In the genomic region with DNA sequence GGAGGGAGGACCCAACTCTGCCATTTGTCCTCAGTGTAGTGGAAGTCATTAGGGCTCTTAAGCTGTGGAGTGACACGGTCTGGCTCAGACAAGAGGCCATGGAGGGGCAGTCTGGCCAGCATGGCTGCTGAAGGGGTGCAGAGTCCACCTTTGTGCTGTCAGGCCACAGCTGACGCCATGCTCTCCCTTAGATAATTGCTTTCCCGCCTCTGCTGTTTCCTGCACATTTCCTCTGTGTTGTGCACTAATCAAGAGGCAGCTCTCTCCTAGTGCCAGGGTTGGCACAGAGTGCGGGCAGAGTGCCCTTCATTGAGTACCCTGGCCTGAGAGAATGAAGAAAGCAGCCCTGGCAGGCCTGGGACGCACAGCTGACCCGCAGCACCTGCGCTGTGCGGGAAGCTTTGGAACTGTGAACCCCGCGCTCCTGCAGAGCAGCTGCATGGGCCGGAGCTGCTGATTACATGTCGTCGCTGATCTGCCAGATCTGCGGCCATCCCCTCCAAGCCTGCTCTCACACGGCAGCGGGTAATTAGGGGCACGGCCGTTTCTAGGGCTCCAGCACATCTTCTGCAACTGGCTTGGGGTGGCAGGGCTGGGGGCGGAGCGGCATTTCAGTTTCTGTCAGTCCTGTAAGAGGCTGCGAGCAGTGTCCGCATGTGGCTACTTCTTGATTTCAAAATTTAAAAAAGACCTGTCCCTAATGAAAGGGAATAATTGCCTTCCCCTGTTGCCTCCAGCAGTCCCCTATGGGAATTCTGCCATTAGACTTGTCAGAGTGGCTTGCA, we compare ENCODE assay signal across 7 mouse cellular contexts. TPM values are rescaled to one million over a fixed set of nuclear protein-coding genes. Genes with fewer than 3 reads are reported as not detected.
DNase-seq lines count a peak whose midpoint lies in the region; ATAC-seq and TF ChIP-seq lines count a peak whose summit lies in the region.

No protein-coding gene starts in this region.

- 0 out of 2 replicates have a peak, but pooled peaks cover 3% of the 10 kb centered on the region for H3K36me3 ChIP-seq in forebrain, embryonic 14.5 days (ENCODE audit: control insufficient read depth, insufficient read depth, low read length)
- no peaks in the 10 kb centered on the region for H3K36me3 ChIP-seq in heart, postnatal 0 days (replicated peaks; ENCODE audit: control insufficient read depth, insufficient read depth, low read length)
- no peaks in the 10 kb centered on the region for H3K36me3 ChIP-seq in lung, embryonic 15.5 days
- H3K36me3 ChIP-seq in thymus, adult 2 months (ENCODE audit: control insufficient read depth, insufficient read depth, low read length): no peaks in the 10 kb centered on the region

- 13% methylated on average over 22 of the region's 22 CpGs for WGBS in cerebellum, adult 2 months
- 28% methylated on average over 22 of the region's 22 CpGs for WGBS in forebrain, embryonic 14.5 days
- 42% methylated on average over 22 of the region's 22 CpGs for WGBS in heart, postnatal 0 days
- 62% methylated on average over 22 of the region's 22 CpGs for WGBS in lung, embryonic 15.5 days
- WGBS in thymus, adult 2 months: 94% methylated on average over 22 of the region's 22 CpGs

- H3K27ac ChIP-seq in cerebellum, adult 2 months (ENCODE audit: insufficient read depth, low read length): no peak overlapping the region
- H3K27ac ChIP-seq in forebrain, embryonic 14.5 days (ENCODE audit: low read depth, low read length): peak overlapping the region; percentile 84
- peak overlapping the region; percentile 27; the same call in 1 of the 2 replicates for H3K27ac ChIP-seq in heart, postnatal 0 days (ENCODE audit: low read depth)
- peak overlapping the region; percentile 31 for H3K27ac ChIP-seq in lung, embryonic 15.5 days
- no peak overlapping the region for H3K27ac ChIP-seq in thymus, adult 2 months (ENCODE audit: control insufficient read depth, insufficient read depth, low read length)

- no peak overlapping the region for H3K4me3 ChIP-seq in cerebellum, adult 2 months (replicated peaks; ENCODE audit: insufficient read depth, low read depth, low read length)
- 0 out of 2 replicates have a peak overlapping the region, but pooled peaks have one; percentile 6 for H3K4me3 ChIP-seq in forebrain, embryonic 14.5 days (ENCODE audit: low read depth, low read length)
- H3K4me3 ChIP-seq in heart, postnatal 0 days (ENCODE audit: low read depth, low read length): no peak overlapping the region
- H3K4me3 ChIP-seq in lung, embryonic 15.5 days: no peak overlapping the region
- no peak overlapping the region for H3K4me3 ChIP-seq in thymus, adult 2 months (ENCODE audit: control insufficient read depth, insufficient read depth, low read length)

- H3K4me1 ChIP-seq in cerebellum, adult 2 months (ENCODE audit: control insufficient read depth, insufficient read depth, low read length): peaks cover 9% of the 10 kb centered on the region
- H3K4me1 ChIP-seq in forebrain, embryonic 14.5 days (ENCODE audit: control insufficient read depth, insufficient read depth, low read length): peaks cover 45% of the 10 kb centered on the region
- H3K4me1 ChIP-seq in heart, postnatal 0 days (ENCODE audit: control insufficient read depth, insufficient read depth): peaks cover 7% of the 10 kb centered on the region; the same call in 1 of the 2 replicates
- H3K4me1 ChIP-seq in lung, embryonic 15.5 days: peaks cover 17% of the 10 kb centered on the region
- H3K4me1 ChIP-seq in thymus, adult 2 months (replicated peaks; ENCODE audit: control insufficient read depth, insufficient read depth, low read length): peaks cover 3% of the 10 kb centered on the region

- TF ChIP-seq EP300 in heart, postnatal 0 days (IDR thresholded peaks at IDR 0.05; ENCODE audit: low read depth): no peak

- H3K4me2 ChIP-seq in forebrain, embryonic 14.5 days (ENCODE audit: low read length): peak overlapping the region; percentile 43
- H3K4me2 ChIP-seq in heart, postnatal 0 days (ENCODE audit: low read depth, low read length): peak overlapping the region; percentile 31
- no peak overlapping the region for H3K4me2 ChIP-seq in lung, embryonic 15.5 days

- peak overlapping the region; percentile 43; the same call in 1 of the 2 replicates for H3K9ac ChIP-seq in forebrain, embryonic 14.5 days (ENCODE audit: low read length)
- H3K9ac ChIP-seq in heart, postnatal 0 days (replicated peaks; ENCODE audit: low read depth, low read length): no peak overlapping the region
- H3K9ac ChIP-seq in lung, embryonic 15.5 days: no peak overlapping the region

- no peaks in the 10 kb centered on the region for H3K9me3 ChIP-seq in forebrain, embryonic 14.5 days (replicated peaks; ENCODE audit: control insufficient read depth, low read length)
- no peaks in the 10 kb centered on the region for H3K9me3 ChIP-seq in heart, postnatal 0 days (replicated peaks; ENCODE audit: control insufficient read depth, low read length)
- no peaks in the 10 kb centered on the region for H3K9me3 ChIP-seq in lung, embryonic 15.5 days

- peak; percentile 87 for ATAC-seq in forebrain, embryonic 14.5 days
- ATAC-seq in heart, postnatal 0 days (ENCODE audit: insufficient read depth, low read depth): peak; percentile 70
- ATAC-seq in lung, embryonic 15.5 days (ENCODE audit: borderline replicate concordance, extremely low read depth, low FRiP score, low TSS enrichment): no peak

- no peak for TF ChIP-seq CTCF in cerebellum, adult 2 months (IDR thresholded peaks at IDR 0.05; ENCODE audit: borderline replicate concordance, insufficient read depth, low read depth, low read length)
- no peak for TF ChIP-seq CTCF in heart, postnatal 0 days (IDR thresholded peaks at IDR 0.05; ENCODE audit: low read depth)
- TF ChIP-seq CTCF in thymus, adult 2 months (IDR thresholded peaks at IDR 0.05; ENCODE audit: borderline replicate concordance, control insufficient read depth, extremely low read depth, insufficient read depth, low read length, poor library complexity): no peak

- no peak for TF ChIP-seq POLR2A in cerebellum, adult 2 months (IDR thresholded peaks at IDR 0.05; ENCODE audit: borderline replicate concordance, insufficient read depth, low read length)
- TF ChIP-seq POLR2A in thymus, adult 2 months (IDR thresholded peaks at IDR 0.05; ENCODE audit: control insufficient read depth, extremely low read depth, insufficient read depth, low read length, poor library complexity): no peak

- DNase-seq in cerebellum, adult 2 months: peak; percentile 75 to 83
- peak; percentile 91 for DNase-seq in forebrain, embryonic 14.5 days (ENCODE audit: low spot score)
- peak; percentile 16 for DNase-seq in heart, postnatal 0 days (ENCODE audit: low spot score)
- DNase-seq in kidney, postnatal 14 days: peak; percentile 43
- DNase-seq in retina, postnatal 1 day: peak; percentile 82
- DNase-seq in thymus, adult 2 months: no peak

- H3K27me3 ChIP-seq in cerebellum, adult 2 months (ENCODE audit: control insufficient read depth, insufficient read depth, low read length): no peaks in the 10 kb centered on the region
- no peaks in the 10 kb centered on the region for H3K27me3 ChIP-seq in forebrain, embryonic 14.5 days (replicated peaks; ENCODE audit: control insufficient read depth, insufficient read depth, low read length)
- no peaks in the 10 kb centered on the region for H3K27me3 ChIP-seq in heart, postnatal 0 days (ENCODE audit: control insufficient read depth, insufficient read depth, low read length)
- H3K27me3 ChIP-seq in lung, embryonic 15.5 days: no peaks in the 10 kb centered on the region
- no peaks in the 10 kb centered on the region for H3K27me3 ChIP-seq in thymus, adult 2 months (ENCODE audit: control insufficient read depth, insufficient read depth, low read length)

RNA-seq across cellular contexts. Expression of a gene that starts 14.6 kb away (rescaled TPM):
- 30.0 and 31.6 TPM in 2 replicates for polyA plus RNA-seq in cerebellum, adult 2 months (2012; rRNA removed)
- polyA plus RNA-seq in forebrain, embryonic 14.5 days (2014; fragmentation: Nextera tagmentation; extraction: Ambion mirVana): 86.7 and 89.4 TPM in 2 replicates
- total RNA-seq in heart, postnatal 0 days (2014; rRNA removed; ENCODE audit: low replicate concordance): 12.9 and 28.4 TPM in 2 replicates
- polyA plus RNA-seq in heart, postnatal 0 days (2015; fragmentation: Nextera tagmentation; extraction: Ambion mirVana): 21.0 and 22.0 TPM in 2 replicates
- polyA plus RNA-seq in lung, embryonic 15.5 days (2015; fragmentation: Nextera tagmentation; extraction: Ambion mirVana): 59.9 and 60.1 TPM in 2 replicates
- polyA plus RNA-seq in thymus, adult 2 months (2012; rRNA removed): 65.5 and 68.5 TPM in 2 replicates

Comparison
In these comparisons a context has a peak if more than half of its experiments do, and no peak if none do; other contexts are left out.
1. H3K27ac ChIP-seq: peak in forebrain, embryonic 14.5 days (single experiment), heart, postnatal 0 days (single experiment) and lung, embryonic 15.5 days (single experiment); none in cerebellum, adult 2 months (single experiment) and thymus, adult 2 months (single experiment).